Mouse (Mus musculus) ES-E14 (cell line): ENCODE measurements around the gene Cux1. TPM values are rescaled to one million over a fixed set of nuclear protein-coding genes. Genes with fewer than 3 reads are reported as not detected.
A peak's percentile ranks its signal among the peaks of the same experiment; 100 is the strongest.

ENCODE experiments used
- DNase-seq: peaks from one replicate; pipeline ENCODE4 v3.0.0-alpha.2; 2013; ENCODE audit warnings: low read depth, low spot score
- H3K27ac ChIP-seq: 2 replicates; pipeline ENCODE4 v1.5.1; 2012; ENCODE audit warnings: low read depth, mild to moderate bottlenecking, low read length, moderate library complexity, mixed read lengths; ENCODE audit not compliant: poor library complexity, insufficient read depth, severe bottlenecking
- H3K36me3 ChIP-seq: 2 replicates; pipeline ENCODE4 v1.6.1; 2012; ENCODE audit warnings: mild to moderate bottlenecking, low read length, moderate library complexity, mixed read lengths; ENCODE audit not compliant: control insufficient read depth, poor library complexity, insufficient read depth, severe bottlenecking
- H3K4me1 ChIP-seq, 2 experiments: fragments of 150-350 bp in 1 of 2; sonication (generic) in 1 of 2; 2 replicates each; pipeline ENCODE4 v1.6.1; 2012; ENCODE audit warnings: low read length in 2 of 2, mild to moderate bottlenecking in 1 of 2, mixed read lengths in 1 of 2; ENCODE audit not compliant: control insufficient read depth in 2 of 2, insufficient read depth in 2 of 2, poor library complexity in 1 of 2
- H3K4me3 ChIP-seq, 2 experiments: fragments of 150-350 bp in 1 of 2; sonication (generic) in 1 of 2; 2 replicates each; pipeline ENCODE4 v1.5.1; 2012; ENCODE audit warnings: low read length in 2 of 2, low read depth in 1 of 2, mild to moderate bottlenecking in 1 of 2, mixed read lengths in 1 of 2; ENCODE audit not compliant: insufficient read depth in 1 of 2, poor library complexity in 1 of 2, severe bottlenecking in 1 of 2
- H3K9ac ChIP-seq: 2 replicates; pipeline ENCODE4 v1.6.1; 2012; ENCODE audit warnings: low read depth, mild to moderate bottlenecking, low read length, mixed read lengths; ENCODE audit not compliant: poor library complexity, insufficient read depth, severe bottlenecking
- H3K9me3 ChIP-seq: fragments of 150-350 bp; sonication (generic); 2 replicates; pipeline ENCODE4 v1.6.1; 2012; ENCODE audit warnings: low read depth, mild to moderate bottlenecking, low read length; ENCODE audit not compliant: control insufficient read depth, insufficient read depth
- CHD2 ChIP-seq: IDR thresholded peaks from 2 replicates; pipeline ENCODE4 v1.6.1; 2014; ENCODE audit warnings: mild to moderate bottlenecking, low read depth, low read length, inconsistent platforms
- HCFC1 ChIP-seq: IDR thresholded peaks from 2 replicates; pipeline ENCODE4 v1.6.1; 2012; ENCODE audit warnings: low read length, inconsistent platforms, borderline replicate concordance; ENCODE audit not compliant: insufficient read depth
- MAFK ChIP-seq: IDR thresholded peaks from 2 replicates; pipeline ENCODE4 v1.6.1; 2014; ENCODE audit warnings: mild to moderate bottlenecking, low read depth, low read length, inconsistent platforms; ENCODE audit not compliant: insufficient read depth
- ZC3H11A ChIP-seq: IDR thresholded peaks from 2 replicates; pipeline ENCODE4 v1.6.1; 2012; ENCODE audit warnings: low read depth, mild to moderate bottlenecking, inconsistent platforms, low read length, borderline replicate concordance
- ZNF384 ChIP-seq: IDR thresholded peaks from 2 replicates; pipeline ENCODE4 v1.6.1; 2012; ENCODE audit warnings: low read depth, low read length, inconsistent platforms
- in situ Hi-C, 2 experiments: fragments of 600-800 bp; cut with MboI; formaldehyde crosslinking; loops; one replicate each; pipeline ENCODE4 v1.15.1; 2025; ENCODE audit warnings: low sequenced_read_pairs in 2 of 2, inconsistent platforms in 1 of 2; ENCODE audit not compliant: unreplicated experiment in 2 of 2
- total RNA-seq: library from RNA; depleted of rRNA; stranded (reverse); fragments of 300-350 nt; gene quantifications from 2 replicates; pipeline ENCODE4 v1.2.3, GENCODE M21; 2012

The Cux1 gene
- total RNA-seq, 1 experiment: 23.6 TPM

DNA sequence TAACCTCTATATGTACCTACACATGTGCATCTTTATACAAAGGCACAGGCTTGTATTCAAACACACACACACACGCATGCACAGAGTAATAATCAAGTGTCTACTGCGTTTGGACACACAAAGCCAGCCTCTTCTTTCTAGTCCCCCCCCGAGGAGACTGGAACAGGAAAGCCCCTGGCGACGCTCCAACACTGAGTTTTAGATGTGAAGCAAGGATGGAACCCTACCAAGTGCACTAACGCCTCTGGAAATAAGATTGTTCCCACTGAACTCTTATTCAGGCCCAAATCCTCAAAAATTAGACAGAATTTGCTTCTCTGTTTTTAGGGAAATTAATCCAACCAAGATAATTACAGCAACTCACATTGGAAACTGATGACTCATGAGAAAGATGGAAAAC, 212.6 kb downstream of the Cux1 start:
- no peak overlapping the region for H3K9ac ChIP-seq
- H3K4me3 ChIP-seq: no peak overlapping the region
- TF ChIP-seq HCFC1 (no peak), ZC3H11A (no peak), CHD2 (no peak), ZNF384 (no peak), MAFK (no peak)
- DNase-seq: no peak
- H3K27ac ChIP-seq: no peak overlapping the region
- no peaks in the 10 kb centered on the region for H3K4me1 ChIP-seq
- no peaks in the 10 kb centered on the region for H3K9me3 ChIP-seq
- in situ Hi-C loops: no loop called here
- peaks cover 10% of the 10 kb centered on the region; the same call in 1 of the 2 replicates for H3K36me3 ChIP-seq

DNA sequence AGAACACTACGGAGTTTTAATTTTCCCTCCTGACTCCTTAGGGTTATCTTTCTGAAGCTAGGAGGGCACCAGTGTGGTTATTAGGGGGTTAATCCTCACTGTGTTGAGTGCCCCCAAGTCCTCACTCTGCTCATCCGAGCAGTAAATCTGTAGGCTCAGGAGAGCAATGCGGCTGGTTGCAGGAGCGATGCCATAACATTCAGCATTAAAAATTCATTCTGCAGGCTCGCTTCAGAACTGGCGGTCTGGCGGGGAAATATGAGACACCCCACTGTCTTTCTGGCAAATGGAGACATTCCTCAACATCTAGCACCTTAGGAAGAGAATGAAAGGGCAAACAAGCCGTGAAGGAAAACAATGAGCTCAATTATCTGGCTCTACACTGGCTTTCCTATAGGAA, 214.2 kb downstream of the Cux1 start:
- in situ Hi-C loops: no loop called here
- Histone ChIP-seq H3K4me1 (no peaks in the 10 kb centered on the region), H3K9me3 (no peaks in the 10 kb centered on the region), H3K9ac (no peak overlapping the region), H3K4me3 (no peak overlapping the region), H3K36me3 (peaks cover 10% of the 10 kb centered on the region; the same call in 1 of the 2 replicates), H3K27ac (no peak overlapping the region)
- TF ChIP-seq ZNF384: no peak
- TF ChIP-seq HCFC1: no peak
- TF ChIP-seq MAFK: no peak
- TF ChIP-seq ZC3H11A: no peak
- no peak for TF ChIP-seq CHD2
- DNase-seq: no peak

DNA sequence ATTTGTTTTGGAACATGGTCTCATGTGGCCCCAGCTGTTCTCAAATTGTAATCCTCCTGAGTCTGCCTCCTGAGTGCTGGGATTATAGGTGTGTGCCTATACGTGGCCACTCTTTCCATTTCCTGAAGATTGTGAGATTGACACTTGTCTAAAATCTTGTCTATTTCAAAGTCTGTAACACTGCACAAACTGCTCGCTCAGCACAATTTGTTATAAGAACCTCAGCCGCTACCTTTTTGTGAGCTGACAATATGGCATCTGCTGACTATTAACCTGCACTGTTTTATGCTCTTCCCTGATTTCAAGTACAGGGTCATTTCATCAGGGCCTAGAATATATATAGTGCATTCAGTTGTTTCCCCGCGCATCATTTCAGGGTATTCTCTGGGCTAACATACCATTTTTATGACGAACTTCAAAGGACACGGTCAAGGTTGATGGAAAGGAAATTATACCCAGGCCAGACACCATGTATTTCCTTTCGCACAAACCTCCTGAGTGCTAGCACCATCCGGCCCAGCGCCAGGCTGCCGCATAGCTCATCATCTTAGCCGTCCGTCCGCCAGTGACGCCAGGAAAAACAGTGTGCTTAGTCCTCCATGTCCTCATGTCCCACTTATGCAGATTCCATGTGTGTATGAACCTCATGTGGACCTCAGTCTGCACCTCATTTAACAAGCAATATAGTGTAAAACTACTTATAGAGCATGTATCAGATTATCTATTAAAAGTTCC, 224.0 kb downstream of the Cux1 start:
- Histone ChIP-seq H3K4me3 (no peak overlapping the region), H3K36me3 (0 out of 2 replicates have a peak, but pooled peaks cover under 1% of the 10 kb centered on the region), H3K9me3 (no peaks in the 10 kb centered on the region), H3K4me1 (no peaks in the 10 kb centered on the region), H3K27ac (no peak overlapping the region), H3K9ac (no peak overlapping the region)
- in situ Hi-C loops: no loop called here
- peak; percentile 81 for TF ChIP-seq MAFK
- no peak for TF ChIP-seq HCFC1
- no peak for DNase-seq

DNA sequence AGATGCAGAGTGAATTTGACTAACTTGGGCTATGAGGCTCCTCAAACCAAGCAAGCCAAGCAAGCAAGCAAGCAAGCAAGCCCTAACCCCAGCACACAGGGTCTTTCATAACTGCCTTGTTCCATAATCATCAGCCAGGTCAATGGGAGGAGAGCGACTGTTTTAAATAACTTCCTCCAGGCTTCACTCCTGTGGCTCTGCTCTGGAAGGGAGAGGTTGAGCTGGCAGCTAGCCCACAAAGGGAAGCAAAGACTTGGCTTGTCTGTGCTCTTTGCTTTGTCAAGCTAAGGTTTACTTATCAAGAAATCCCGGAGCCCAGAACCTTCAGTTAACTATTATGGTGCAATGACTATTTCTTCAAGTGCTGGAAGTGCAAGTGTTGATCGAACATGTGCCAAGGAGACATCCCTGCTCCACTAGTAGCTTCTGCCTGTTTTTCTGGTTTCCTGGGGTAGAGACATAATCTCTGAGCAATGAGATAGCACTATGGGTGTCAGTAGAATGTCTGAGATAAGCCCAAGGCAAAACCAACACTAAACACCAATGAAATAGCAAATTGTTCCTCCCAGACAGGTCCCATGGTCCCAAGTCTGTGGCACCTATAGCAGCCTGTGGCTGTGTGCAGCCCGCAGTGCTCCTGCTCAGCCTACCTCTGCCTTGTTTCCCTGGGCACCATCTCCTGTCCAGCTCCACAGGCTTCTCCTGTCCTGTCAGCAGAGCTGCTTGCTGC, 230.3 kb downstream of the Cux1 start:
- Histone ChIP-seq H3K9ac (no peak overlapping the region), H3K4me1 (no peaks in the 10 kb centered on the region), H3K27ac (no peak overlapping the region), H3K36me3 (peaks cover 10% of the 10 kb centered on the region; the same call in 1 of the 2 replicates), H3K9me3 (no peaks in the 10 kb centered on the region), H3K4me3 (no peak overlapping the region)
- TF ChIP-seq HCFC1 (no peak), MAFK (no peak), CHD2 (no peak), ZC3H11A (no peak), ZNF384 (no peak)
- DNase-seq: no peak
- in situ Hi-C loops: no loop called here
